Mouse (Mus musculus): ENCODE measurements around the gene Gpr33. TPM values are rescaled to one million over a fixed set of nuclear protein-coding genes. Genes with fewer than 3 reads are reported as not detected.

The Gpr33 gene
- polyA plus RNA-seq (2014; fragmentation: Illumina TruSeq; extraction: RNeasy Lipid Tissue Mini Kit (QIAGEN cat#74804); ENCODE audit: low read depth, low replicate concordance) = not detected

GRCm38 (mm10) chr12:52027963-52028362 is at the start of gene Gpr33:
Gene Gpr33, minus strand, starts transcription at chr12:52028063.

GRCm38 (mm10) chr12:52005877-52006632 is 21.8 kb downstream of the Gpr33 start, which contains the start of gene Dtd2:
Gene Dtd2, minus strand, starts transcription at chr12:52006501.

Other genes starting within 250 kb of the Gpr33 start
- gene Hectd1, start 198.5 kb downstream of the Gpr33 start, polyA plus RNA-seq (2014; fragmentation: Illumina TruSeq; extraction: RNeasy Lipid Tissue Mini Kit (QIAGEN cat#74804); ENCODE audit: low read depth, low replicate concordance) = 82.0 TPM
- gene Heatr5a, start 56.7 kb downstream of the Gpr33 start, polyA plus RNA-seq (2014; fragmentation: Illumina TruSeq; extraction: RNeasy Lipid Tissue Mini Kit (QIAGEN cat#74804); ENCODE audit: low read depth, low replicate concordance) = 7.6 TPM
- 10.6 TPM for gene Dtd2, start 21.6 kb downstream of the Gpr33 start, polyA plus RNA-seq (2014; fragmentation: Illumina TruSeq; extraction: RNeasy Lipid Tissue Mini Kit (QIAGEN cat#74804); ENCODE audit: low read depth, low replicate concordance)
- gene Nubpl, start 69.7 kb upstream of the Gpr33 start, polyA plus RNA-seq (2014; fragmentation: Illumina TruSeq; extraction: RNeasy Lipid Tissue Mini Kit (QIAGEN cat#74804); ENCODE audit: low read depth, low replicate concordance) = 22.9 TPM

Data from kidney, adult 10 weeks (tissue).